Mouse (Mus musculus) erythroblast, embryonic 14.5 days (primary cell): ENCODE data around the gene Mtr.

Source experiments
- GATA1 ChIP-seq: IDR thresholded peaks from 2 replicates; pipeline ENCODE4 v1.6.1; 2012; ENCODE audit warnings: low read length, inconsistent platforms, mixed read lengths
- TAL1 ChIP-seq: IDR thresholded peaks from 3 replicates; pipeline ENCODE4 v1.6.1; 2012; ENCODE audit warnings: low read length, inconsistent platforms, mixed read lengths

GRCm38 (mm10) chr13:12256871-12257390, 982 bp downstream of the Mtr start:
- TF ChIP-seq TAL1 (no peak), GATA1 (no peak)
